Mouse (Mus musculus) left cerebral cortex, adult 2 months (tissue): ENCODE measurements at regions not wholly inside any gene's neighbourhood (a gene's known extent, or its start where the extent isn't known, plus 50 kb on each side); places are given as distances from the start of the nearest gene placed in this dataset.

ENCODE experiments used
- DNase-seq, 2 experiments: peaks; one replicate each; pipeline ENCODE4 v3.0.0; 2021 to 2022; ENCODE audit warnings: low spot score in 2 of 2, mixed read lengths in 1 of 2; ENCODE audit errors: extremely low spot score in 1 of 2
- H3K27ac ChIP-seq: fragments of 200-600 bp; 2 replicates; pipeline ENCODE4 v1.8.1; 2022
- H3K4me3 ChIP-seq: fragments of 200-600 bp; 2 replicates; pipeline ENCODE4 v1.8.1; 2022
- CTCF ChIP-seq: fragments of 200-600 bp; IDR thresholded peaks from 2 replicates; pipeline ENCODE4 v1.8.1; 2022; ENCODE audit warnings: antibody characterized with exemption, mild to moderate bottlenecking, moderate library complexity
- intact Hi-C: fragments of 180-260 bp; cut with DNase I; formaldehyde crosslinking; loops from one replicate; pipeline ENCODE4 v1.15.1; 2025

DNA sequence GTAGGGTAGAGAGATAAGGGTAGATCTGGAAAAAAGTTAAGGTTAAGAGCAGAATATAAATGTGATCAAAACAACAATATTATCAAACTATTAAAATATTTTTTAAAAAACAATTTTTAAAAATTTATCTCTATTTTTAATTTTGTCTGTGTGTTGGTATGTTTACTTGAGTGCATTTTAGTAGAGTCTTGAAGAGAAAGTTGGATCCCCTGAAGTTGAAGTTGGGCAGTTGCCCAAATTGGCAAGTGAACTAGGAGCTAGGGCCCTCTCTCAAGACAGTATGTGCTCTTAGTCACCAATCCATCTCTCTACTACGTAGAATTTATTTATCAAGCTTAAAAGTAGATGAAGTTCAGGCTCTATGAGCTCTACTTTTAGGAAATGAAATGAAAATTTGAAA is 59.9 kb downstream of the Adamts1 start:
- intact Hi-C loops: no loop called here
- no peak for DNase-seq
- no peak overlapping the region for H3K27ac ChIP-seq
- no peak overlapping the region for H3K4me3 ChIP-seq
- TF ChIP-seq CTCF: no peak

GRCm38 (mm10) chr16:85738606-85739195 is 64.2 kb downstream of the Adamts1 start:
- DNase-seq: no peak
- intact Hi-C loops: no loop called here

GRCm38 (mm10) chr16:85728026-85728425 is 74.9 kb downstream of the Adamts1 start:
- no peak for TF ChIP-seq CTCF
- no peak overlapping the region for H3K4me3 ChIP-seq
- intact Hi-C loops: no loop called here
- no peak overlapping the region for H3K27ac ChIP-seq
- no peak for DNase-seq

More at GRCm38 (mm10) chr16:85738606-85739195, 64.2 kb downstream of the Adamts1 start:
- no peak for TF ChIP-seq CTCF
- no peak overlapping the region for H3K4me3 ChIP-seq
- H3K27ac ChIP-seq: no peak overlapping the region

GRCm38 (mm10) chr16:85721968-85722367 is 80.9 kb downstream of the Adamts1 start:
- no peak for DNase-seq
- intact Hi-C loops: no loop called here
- no peak overlapping the region for H3K4me3 ChIP-seq
- TF ChIP-seq CTCF: peak; percentile 26; the same call in 1 of the 2 replicates
- no peak overlapping the region for H3K27ac ChIP-seq

DNA sequence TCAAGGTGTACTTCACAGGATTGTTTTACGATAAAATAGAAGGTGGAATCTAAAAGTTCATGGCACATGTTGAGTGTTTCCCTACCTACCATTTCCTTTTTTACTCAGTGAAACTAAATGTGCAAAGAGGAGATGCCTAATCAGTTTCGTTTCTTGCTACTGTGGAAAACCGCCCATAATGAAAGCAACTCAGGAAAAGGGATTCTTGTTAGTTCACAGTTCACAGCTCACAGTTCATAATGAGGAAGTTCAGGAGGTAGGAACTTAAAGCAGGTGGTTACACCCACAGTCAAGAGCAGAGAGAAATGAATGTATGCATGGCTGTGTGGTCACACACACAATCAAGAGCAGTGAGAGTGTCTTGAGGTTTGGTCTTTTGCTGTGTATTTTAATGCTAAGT is 90.6 kb downstream of the Adamts1 start:
- intact Hi-C loops: no loop called here
- no peak for DNase-seq
- TF ChIP-seq CTCF: no peak
- no peak overlapping the region for H3K27ac ChIP-seq
- no peak overlapping the region for H3K4me3 ChIP-seq

GRCm38 (mm10) chr16:85704254-85705020 is 98.5 kb downstream of the Adamts1 start:
- no peak for TF ChIP-seq CTCF
- Histone ChIP-seq H3K27ac (no peak overlapping the region), H3K4me3 (no peak overlapping the region)
- DNase-seq: no peak
- intact Hi-C loops: no loop called here

DNA sequence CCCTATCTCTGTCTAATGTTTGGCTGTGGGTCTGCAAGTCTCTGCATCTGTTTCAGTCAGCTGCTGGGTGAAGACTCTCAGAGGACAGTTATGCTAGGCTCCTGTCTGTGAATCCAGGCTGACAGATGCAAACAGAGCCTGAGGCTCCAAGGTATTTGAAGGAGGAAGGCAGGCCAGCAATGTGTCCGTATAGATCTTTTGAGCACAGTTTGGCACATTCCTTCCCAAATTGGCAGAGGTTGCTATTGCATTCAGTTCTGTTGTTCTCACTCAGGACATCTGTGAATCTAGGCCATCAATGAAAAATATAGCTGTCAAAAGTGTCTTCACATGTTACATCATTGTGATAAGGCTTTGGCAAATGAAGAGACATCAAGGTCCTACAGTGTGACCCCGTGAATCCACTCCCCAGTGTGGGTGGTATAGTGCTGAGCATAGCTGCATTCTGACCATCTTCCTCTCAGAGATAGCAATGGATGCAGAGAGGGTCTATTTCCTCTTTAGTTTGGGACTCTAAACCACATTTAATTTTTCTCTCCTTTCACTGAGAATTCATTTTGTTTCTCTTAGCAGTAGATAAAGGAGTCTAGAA is 99.9 kb downstream of the Adamts1 start:
- DNase-seq: no peak
- Histone ChIP-seq H3K4me3 (no peak overlapping the region), H3K27ac (no peak overlapping the region)
- intact Hi-C loops: no loop called here
- TF ChIP-seq CTCF: no peak

DNA sequence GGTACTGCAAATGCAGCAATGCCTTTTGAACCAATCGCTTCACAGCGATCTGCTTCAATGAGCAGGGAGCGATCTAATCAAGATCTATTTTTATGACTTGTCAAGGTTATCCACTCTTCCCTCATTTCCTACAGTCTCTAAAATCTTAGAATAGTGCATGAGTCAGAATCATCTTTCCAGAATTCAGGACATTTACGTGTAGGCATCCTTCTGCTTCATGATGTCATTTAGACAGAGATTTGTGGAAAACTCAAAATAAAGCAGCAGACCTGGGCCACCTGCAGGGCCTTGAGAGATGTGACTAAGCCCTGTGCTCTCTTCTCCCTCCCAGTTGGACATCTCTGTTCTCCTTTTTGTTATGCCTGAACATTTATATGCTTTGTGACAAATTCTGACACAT is 103.6 kb downstream of the Adamts1 start:
- H3K4me3 ChIP-seq: no peak overlapping the region
- DNase-seq: no peak
- intact Hi-C loops: no loop called here
- no peak for TF ChIP-seq CTCF
- no peak overlapping the region for H3K27ac ChIP-seq

DNA sequence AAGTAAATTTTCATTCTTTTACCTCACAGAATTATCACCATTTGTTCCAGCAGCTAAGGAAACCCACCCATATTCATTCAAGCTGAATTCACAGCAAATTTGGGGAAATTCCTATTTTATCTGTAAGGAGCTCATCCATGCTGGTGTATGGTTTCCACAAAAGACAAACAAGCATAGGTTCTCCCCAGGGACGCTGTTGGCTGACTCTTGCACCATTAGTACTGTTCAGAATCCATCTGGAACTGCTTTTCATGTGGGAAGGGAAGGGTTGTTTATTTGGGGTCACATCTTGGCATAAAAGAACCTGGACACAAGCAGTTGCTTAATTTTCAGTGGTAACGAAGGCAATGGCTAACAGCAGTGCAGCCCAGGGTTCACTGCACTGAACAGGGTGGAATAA is 120.2 kb downstream of the Adamts1 start:
- H3K27ac ChIP-seq: no peak overlapping the region
- TF ChIP-seq CTCF: no peak
- intact Hi-C loops: no loop called here

DNA sequence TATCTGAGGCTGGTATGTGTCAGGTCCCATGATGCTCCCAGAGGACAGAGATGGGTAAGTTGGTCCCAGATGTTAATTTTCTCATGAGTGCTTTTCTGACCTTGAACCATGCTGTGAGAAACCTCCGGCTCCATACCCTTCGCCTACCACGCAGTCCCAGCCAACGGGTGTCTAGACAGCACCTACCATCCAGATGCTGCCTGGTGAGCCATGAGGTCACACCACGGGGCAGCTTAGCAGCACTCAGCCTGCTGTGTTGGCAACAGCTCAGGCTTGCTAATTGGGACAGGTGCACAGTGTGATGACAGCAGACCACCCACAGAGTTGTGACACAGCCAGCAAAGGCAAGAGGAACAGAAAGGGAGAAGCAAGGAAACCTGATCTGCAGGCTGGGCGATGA is 122.6 kb downstream of the Adamts1 start:
- intact Hi-C loops: no loop called here
- no peak for TF ChIP-seq CTCF
- DNase-seq: no peak
- Histone ChIP-seq H3K27ac (no peak overlapping the region), H3K4me3 (no peak overlapping the region)

More for the DNA sequence above, 120.2 kb downstream of the Adamts1 start:
- no peak for DNase-seq
- no peak overlapping the region for H3K4me3 ChIP-seq

GRCm38 (mm10) chr16:85678781-85679180 is 124.1 kb downstream of the Adamts1 start:
- Histone ChIP-seq H3K4me3 (no peak overlapping the region), H3K27ac (no peak overlapping the region)
- intact Hi-C loops: loop anchor here (1.0 to 10.0 kb wide), 6 partner anchors 506 to 943 kb away; partner anchors contain the start of genes App and Mrpl39
- DNase-seq: no peak
- no peak for TF ChIP-seq CTCF

GRCm38 (mm10) chr16:85678228-85678627 is 124.7 kb downstream of the Adamts1 start:
- TF ChIP-seq CTCF: peak; percentile 87
- no peak for DNase-seq
- intact Hi-C loops: loop anchor here (1.0 to 10.0 kb wide), 6 partner anchors 506 to 943 kb away; partner anchors contain the start of genes App and Mrpl39
- Histone ChIP-seq H3K4me3 (no peak overlapping the region), H3K27ac (no peak overlapping the region)
